Mouse (Mus musculus) midbrain, embryonic 12.5 days (tissue): Measurements from ENCODE around the gene Ece1. TPM values are rescaled to one million over a fixed set of nuclear protein-coding genes. Genes with fewer than 3 reads are reported as not detected.
"Not testable (repeated sequence)": the region's sequence is repeated elsewhere in the genome, so short reads cannot be mapped to it uniquely, and the experiment has no call there.

Experiments used
- ATAC-seq: fragments of 200-750 bp; cut with Nextera tagmentation; 2 replicates; pipeline ENCODE4 v1.8.0; 2017; ENCODE audit warnings: low read depth, moderate TSS enrichment, moderate library complexity; ENCODE audit not compliant: low FRiP score
- H3K27ac ChIP-seq: fragments of 300-500 bp; sonication (generic); replicated peaks from 2 replicates; pipeline ENCODE4 v1.5.1; 2016; ENCODE audit warnings: mild to moderate bottlenecking
- H3K27me3 ChIP-seq: fragments of 300-500 bp; sonication (generic); 2 replicates; pipeline ENCODE4 v1.6.1; 2016; ENCODE audit warnings: mild to moderate bottlenecking
- H3K36me3 ChIP-seq: fragments of 300-500 bp; sonication (generic); 2 replicates; pipeline ENCODE4 v1.6.1; 2016
- H3K4me1 ChIP-seq: fragments of 300-500 bp; sonication (generic); 2 replicates; pipeline ENCODE4 v1.6.1; 2016
- H3K4me2 ChIP-seq: fragments of 300-500 bp; sonication (generic); replicated peaks from 2 replicates; pipeline ENCODE4 v1.6.1; 2016; ENCODE audit warnings: mild to moderate bottlenecking, moderate library complexity
- H3K4me3 ChIP-seq: fragments of 300-500 bp; sonication (generic); 2 replicates; pipeline ENCODE4 v1.5.1; 2016; ENCODE audit warnings: mild to moderate bottlenecking
- H3K9ac ChIP-seq: fragments of 300-500 bp; sonication (generic); replicated peaks from 2 replicates; pipeline ENCODE4 v1.6.1; 2016; ENCODE audit warnings: mild to moderate bottlenecking, moderate library complexity
- H3K9me3 ChIP-seq: fragments of 300-500 bp; sonication (generic); 2 replicates; pipeline ENCODE4 v1.6.1; 2016; ENCODE audit warnings: mild to moderate bottlenecking
- WGBS: fragments of 180-500 bp; shearing (Covaris S2); methylation state at CpG from one replicate; pipeline ENCODE4 v1.1.7; 2016; 5-methylcytosine and 5-hydroxymethylcytosine counted together
- polyA plus RNA-seq: library from polyadenylated mRNA; unstranded; fragments of >200 nt; fragmentation: Nextera tagmentation; extraction: Ambion mirVana; gene quantifications from 2 replicates; pipeline ENCODE4 v1.2.1, GENCODE M21; 2016

Ece1 gene
- polyA plus RNA-seq, 1 experiment from 2014 or later = 17.8 TPM

- H3K27ac ChIP-seq = no peak overlapping the region
- no peaks in the 10 kb centered on the region for H3K9me3 ChIP-seq
- 0 out of 2 replicates have a peak, but pooled peaks cover 6% of the 10 kb centered on the region for H3K4me1 ChIP-seq
- no peaks in the 10 kb centered on the region for H3K36me3 ChIP-seq
- 6% methylated on average over 12 of the region's 14 CpGs for WGBS
- H3K4me3 ChIP-seq = no peak overlapping the region
- no peak overlapping the region for H3K9ac ChIP-seq
- peak; percentile 86 for ATAC-seq
- peak overlapping the region; percentile 33 for H3K4me2 ChIP-seq
- H3K27me3 ChIP-seq = peaks cover 12% of the 10 kb centered on the region; the same call in 1 of the 2 replicates
These were observed 26.3 kb upstream of the Ece1 start for GRCm38 (mm10) chr4:137835624-137836337.

DNA sequence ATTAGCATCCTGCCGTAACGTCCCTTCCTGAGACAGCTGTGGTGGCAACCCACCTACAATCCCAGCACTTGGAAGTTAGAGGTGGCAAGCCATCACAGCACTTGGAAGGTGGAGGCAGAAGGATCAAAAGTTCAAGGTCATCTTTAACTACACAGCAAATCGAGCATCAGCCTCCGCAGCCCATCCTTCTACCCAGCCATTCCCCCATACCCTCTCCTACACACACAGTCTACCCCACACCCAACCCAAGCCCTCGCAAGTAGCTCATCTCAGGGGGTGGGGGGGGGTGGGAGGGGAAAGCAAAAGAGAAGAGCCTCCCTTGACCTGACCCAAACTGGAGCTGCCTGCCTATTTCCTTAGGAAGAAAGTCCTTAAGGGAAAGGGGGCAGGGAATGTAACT lies 25.3 kb upstream of the Ece1 start:
- H3K36me3 ChIP-seq = no peaks in the 10 kb centered on the region
- ATAC-seq = no peak
- H3K4me1 ChIP-seq = 0 out of 2 replicates have a peak, but pooled peaks cover 6% of the 10 kb centered on the region
- WGBS = 94% methylated on average over 5 of the region's 5 CpGs
- H3K4me2 ChIP-seq = no peak overlapping the region
- H3K27ac ChIP-seq = no peak overlapping the region
- no peaks in the 10 kb centered on the region for H3K9me3 ChIP-seq
- no peak overlapping the region for H3K4me3 ChIP-seq
- peaks cover 9% of the 10 kb centered on the region; the same call in 1 of the 2 replicates for H3K27me3 ChIP-seq
- H3K9ac ChIP-seq = no peak overlapping the region

DNA sequence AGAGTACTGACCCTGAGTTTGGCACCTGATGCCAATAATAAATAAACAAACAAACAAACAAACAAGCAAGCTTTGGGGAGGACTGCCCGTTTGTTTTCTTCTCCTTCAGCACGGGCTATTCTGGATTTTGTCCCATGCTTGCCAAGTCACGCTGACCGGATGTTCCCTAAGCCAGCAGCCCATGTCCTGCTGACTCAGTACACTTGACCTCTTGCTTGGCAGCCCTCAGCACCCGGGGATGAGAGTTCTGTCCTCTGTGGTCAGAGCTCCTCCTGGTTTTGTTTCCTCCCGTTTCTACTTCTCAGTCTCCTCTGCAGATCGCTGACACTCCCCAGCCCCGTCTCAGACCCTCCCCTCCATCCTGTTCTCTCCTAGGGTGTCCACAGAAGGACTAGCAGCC lies 24.2 kb upstream of the Ece1 start:
- Histone ChIP-seq H3K9ac (no peak overlapping the region), H3K9me3 (no peaks in the 10 kb centered on the region), H3K4me1 (0 out of 2 replicates have a peak, but pooled peaks cover 6% of the 10 kb centered on the region), H3K27me3 (peaks cover 9% of the 10 kb centered on the region; the same call in 1 of the 2 replicates), H3K4me2 (no peak overlapping the region), H3K4me3 (no peak overlapping the region), H3K27ac (no peak overlapping the region), H3K36me3 (no peaks in the 10 kb centered on the region)
- no peak for ATAC-seq
- WGBS = 90% methylated on average over 8 of the region's 8 CpGs

DNA sequence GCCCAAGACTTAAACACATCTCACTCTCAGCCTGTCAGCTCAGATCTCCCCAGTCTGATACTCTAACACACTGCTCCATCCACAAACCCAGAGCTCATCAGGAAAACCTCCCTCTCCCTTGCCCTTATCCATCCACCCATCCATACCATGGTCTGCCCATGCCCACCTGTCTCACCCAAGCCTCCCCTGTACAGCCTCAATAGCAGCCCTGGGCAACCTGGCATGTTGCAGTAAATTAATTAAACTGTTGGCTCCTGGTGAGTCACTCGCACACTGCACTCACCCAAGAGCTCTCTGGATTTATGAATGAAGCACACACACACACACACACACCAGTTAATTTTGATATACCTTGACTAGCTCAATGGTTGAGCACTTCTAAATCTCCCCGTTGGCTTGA lies 23.2 kb upstream of the Ece1 start:
- Histone ChIP-seq H3K9ac (no peak overlapping the region), H3K4me2 (no peak overlapping the region), H3K27me3 (peaks cover 9% of the 10 kb centered on the region; the same call in 1 of the 2 replicates), H3K36me3 (no peaks in the 10 kb centered on the region), H3K9me3 (no peaks in the 10 kb centered on the region), H3K4me1 (0 out of 2 replicates have a peak, but pooled peaks cover 6% of the 10 kb centered on the region), H3K4me3 (no peak overlapping the region), H3K27ac (no peak overlapping the region)
- no peak for ATAC-seq
- WGBS = 93% methylated on average over 2 of the region's 2 CpGs

DNA sequence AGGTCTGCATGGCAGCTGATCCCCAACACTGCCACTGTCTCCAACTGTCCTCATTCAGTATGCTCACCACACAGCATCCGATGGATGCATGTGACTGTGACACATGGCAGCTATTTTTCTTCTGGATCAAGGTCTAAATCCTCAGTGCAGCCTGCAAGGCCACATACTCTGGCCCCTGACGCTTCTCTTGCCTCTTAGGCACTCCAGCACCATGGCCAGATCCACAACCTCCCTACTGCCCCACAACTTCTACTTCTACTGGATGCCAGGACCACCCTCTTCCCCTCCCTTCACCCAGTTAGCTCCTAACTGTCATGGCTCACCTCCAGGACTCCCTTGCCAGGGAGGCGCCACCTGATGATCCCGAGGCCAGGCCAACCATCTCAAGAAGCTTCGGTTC lies 22.6 kb upstream of the Ece1 start:
- Histone ChIP-seq H3K9me3 (no peaks in the 10 kb centered on the region), H3K27ac (no peak overlapping the region), H3K4me3 (no peak overlapping the region), H3K9ac (no peak overlapping the region), H3K27me3 (peaks cover 9% of the 10 kb centered on the region; the same call in 1 of the 2 replicates), H3K36me3 (no peaks in the 10 kb centered on the region), H3K4me1 (0 out of 2 replicates have a peak, but pooled peaks cover 6% of the 10 kb centered on the region), H3K4me2 (no peak overlapping the region)
- ATAC-seq = no peak
- 84% methylated on average over 5 of the region's 5 CpGs for WGBS

GRCm38 (mm10) chr4:137844656-137845055 lies 17.4 kb upstream of the Ece1 start:
- H3K27me3 ChIP-seq = 0 out of 2 replicates have a peak, but pooled peaks cover 5% of the 10 kb centered on the region
- H3K4me2 ChIP-seq = no peak overlapping the region
- H3K9ac ChIP-seq = no peak overlapping the region
- H3K27ac ChIP-seq = no peak overlapping the region
- H3K9me3 ChIP-seq = no peaks in the 10 kb centered on the region; the same call in 1 of the 2 replicates
- no peak for ATAC-seq
- H3K4me3 ChIP-seq = no peak overlapping the region
- no peaks in the 10 kb centered on the region for H3K4me1 ChIP-seq
- 22% methylated on average over 11 of the region's 11 CpGs for WGBS
- H3K36me3 ChIP-seq = no peaks in the 10 kb centered on the region

DNA sequence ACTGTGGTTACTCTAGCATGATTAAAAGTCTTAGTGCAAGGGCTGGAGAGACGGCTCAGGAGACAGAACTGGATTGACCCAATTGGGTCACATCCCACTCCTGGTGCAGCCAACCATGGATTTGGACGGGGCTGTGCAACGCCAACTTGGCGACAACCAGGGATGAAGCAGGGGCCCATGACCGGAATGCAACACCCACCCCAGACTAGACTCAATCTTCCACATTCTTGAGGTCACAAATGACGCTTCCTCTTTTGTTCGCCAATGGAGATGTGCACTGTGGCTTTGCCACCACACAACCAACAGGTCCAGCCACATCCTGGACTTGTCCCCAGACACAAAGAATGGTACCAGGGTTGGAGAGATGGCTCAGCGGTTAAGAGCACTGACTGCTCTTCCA lies 14.4 kb upstream of the Ece1 start:
- not testable (repeated sequence) for H3K9me3 ChIP-seq, H3K4me3 ChIP-seq, H3K36me3 ChIP-seq, H3K9ac ChIP-seq, H3K27me3 ChIP-seq, H3K4me2 ChIP-seq, H3K27ac ChIP-seq, H3K4me1 ChIP-seq, ATAC-seq
- WGBS = 87% methylated on average over 8 of the region's 8 CpGs

DNA sequence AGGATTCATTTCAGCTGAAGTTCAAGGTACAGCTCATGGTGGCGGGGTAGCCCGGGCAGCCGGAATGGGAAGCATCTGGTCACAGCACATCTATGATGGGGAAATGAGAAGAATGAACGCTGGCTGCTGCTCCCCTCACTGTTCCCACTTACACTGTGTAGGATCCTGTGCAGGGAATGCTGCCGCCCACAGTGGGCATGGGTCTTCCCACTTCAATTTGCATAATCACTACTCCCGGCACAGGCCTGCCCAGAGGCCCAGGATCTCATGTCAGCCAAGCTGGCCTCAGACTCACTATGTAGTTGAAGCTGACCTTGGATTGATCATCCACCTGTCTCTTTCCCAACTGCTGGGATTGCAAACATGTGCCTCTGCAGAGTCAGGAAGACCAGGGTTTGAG lies 11.9 kb upstream of the Ece1 start:
- no peak for ATAC-seq
- H3K27me3 ChIP-seq = no peaks in the 10 kb centered on the region

GRCm38 (mm10) chr4:137851484-137851883 lies 10.6 kb upstream of the Ece1 start:
- H3K4me3 ChIP-seq = no peak overlapping the region
- H3K9me3 ChIP-seq = no peaks in the 10 kb centered on the region; the same call in 1 of the 2 replicates
- H3K4me2 ChIP-seq = no peak overlapping the region
- 80% methylated on average over 2 of the region's 2 CpGs for WGBS
- H3K36me3 ChIP-seq = no peaks in the 10 kb centered on the region
- H3K27me3 ChIP-seq = 0 out of 2 replicates have a peak, but pooled peaks cover 5% of the 10 kb centered on the region
- H3K27ac ChIP-seq = no peak overlapping the region
- H3K9ac ChIP-seq = no peak overlapping the region
- no peak for ATAC-seq
- no peaks in the 10 kb centered on the region for H3K4me1 ChIP-seq

More for the DNA sequence above, 11.9 kb upstream of the Ece1 start:
- Histone ChIP-seq H3K4me3 (no peak overlapping the region), H3K36me3 (no peaks in the 10 kb centered on the region), H3K4me2 (no peak overlapping the region), H3K27ac (no peak overlapping the region), H3K9me3 (no peaks in the 10 kb centered on the region; the same call in 1 of the 2 replicates), H3K4me1 (no peaks in the 10 kb centered on the region), H3K9ac (no peak overlapping the region)
- 87% methylated on average over 6 of the region's 6 CpGs for WGBS

DNA sequence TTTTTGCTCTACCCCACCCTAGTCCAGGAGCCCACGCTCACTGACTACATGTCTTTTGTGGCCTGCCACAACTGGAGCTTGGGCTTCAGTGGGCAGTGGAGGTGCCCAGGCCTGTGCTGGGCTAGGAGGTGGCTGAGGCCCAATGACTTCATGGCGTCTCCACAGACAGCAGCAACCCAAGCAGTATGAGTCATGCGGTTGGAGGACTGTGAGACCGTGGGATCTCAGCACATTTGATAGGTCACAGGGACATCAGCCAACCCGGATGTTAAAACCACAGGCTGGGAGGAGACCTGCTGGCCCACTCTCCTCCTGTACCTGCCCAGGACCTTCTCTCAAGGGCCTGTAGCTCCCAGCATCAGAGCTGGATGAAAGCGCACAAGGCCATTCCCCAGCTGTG lies 8.2 kb upstream of the Ece1 start:
- WGBS = 91% methylated on average over 6 of the region's 6 CpGs
- no peak overlapping the region for H3K4me2 ChIP-seq
- no peak overlapping the region for H3K27ac ChIP-seq
- no peaks in the 10 kb centered on the region for H3K36me3 ChIP-seq
- H3K4me3 ChIP-seq = no peak overlapping the region
- ATAC-seq = no peak
- no peaks in the 10 kb centered on the region for H3K9me3 ChIP-seq
- no peak overlapping the region for H3K9ac ChIP-seq
- H3K4me1 ChIP-seq = no peaks in the 10 kb centered on the region
- 0 out of 2 replicates have a peak, but pooled peaks cover 5% of the 10 kb centered on the region for H3K27me3 ChIP-seq

GRCm38 (mm10) chr4:137855741-137856341 lies 6.2 kb upstream of the Ece1 start:
- Histone ChIP-seq H3K4me2 (no peak overlapping the region), H3K27ac (no peak overlapping the region), H3K9ac (no peak overlapping the region), H3K27me3 (0 out of 2 replicates have a peak, but pooled peaks cover 5% of the 10 kb centered on the region), H3K4me3 (no peak overlapping the region), H3K36me3 (no peaks in the 10 kb centered on the region), H3K9me3 (no peaks in the 10 kb centered on the region), H3K4me1 (peaks cover under 1% of the 10 kb centered on the region; the same call in 1 of the 2 replicates)
- ATAC-seq = no peak
- 54% methylated on average over 9 of the region's 9 CpGs for WGBS

DNA sequence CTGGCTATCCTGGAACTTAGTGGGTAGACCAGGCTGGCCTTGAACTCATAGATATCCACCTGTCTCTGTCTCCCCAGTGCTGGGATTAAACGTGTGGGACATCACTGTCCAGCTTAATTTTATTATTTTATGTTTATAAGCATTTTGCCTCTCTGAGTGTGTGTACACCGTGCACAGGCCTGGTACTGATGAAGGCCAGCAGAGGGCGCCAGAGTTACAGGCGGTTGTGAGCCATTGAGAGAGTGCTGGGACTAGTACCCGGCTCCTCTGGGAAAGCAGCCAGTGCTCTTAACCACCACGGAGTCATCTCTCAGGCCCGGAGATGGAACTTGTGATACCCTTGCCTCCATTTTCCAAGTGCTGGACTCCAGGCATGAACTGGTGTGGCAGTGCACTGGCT lies 4.9 kb upstream of the Ece1 start:
- H3K9me3 ChIP-seq = no peaks in the 10 kb centered on the region
- no peak for ATAC-seq
- no peak overlapping the region for H3K4me3 ChIP-seq
- peaks cover 11% of the 10 kb centered on the region for H3K4me1 ChIP-seq
- H3K27ac ChIP-seq = no peak overlapping the region
- 0 out of 2 replicates have a peak, but pooled peaks cover 5% of the 10 kb centered on the region for H3K27me3 ChIP-seq
- H3K4me2 ChIP-seq = no peak overlapping the region
- H3K9ac ChIP-seq = no peak overlapping the region
- WGBS = 29% methylated on average over 7 of the region's 7 CpGs
- H3K36me3 ChIP-seq = no peaks in the 10 kb centered on the region
